Mouse (Mus musculus): ENCODE results near the gene Npas2.

DNA sequence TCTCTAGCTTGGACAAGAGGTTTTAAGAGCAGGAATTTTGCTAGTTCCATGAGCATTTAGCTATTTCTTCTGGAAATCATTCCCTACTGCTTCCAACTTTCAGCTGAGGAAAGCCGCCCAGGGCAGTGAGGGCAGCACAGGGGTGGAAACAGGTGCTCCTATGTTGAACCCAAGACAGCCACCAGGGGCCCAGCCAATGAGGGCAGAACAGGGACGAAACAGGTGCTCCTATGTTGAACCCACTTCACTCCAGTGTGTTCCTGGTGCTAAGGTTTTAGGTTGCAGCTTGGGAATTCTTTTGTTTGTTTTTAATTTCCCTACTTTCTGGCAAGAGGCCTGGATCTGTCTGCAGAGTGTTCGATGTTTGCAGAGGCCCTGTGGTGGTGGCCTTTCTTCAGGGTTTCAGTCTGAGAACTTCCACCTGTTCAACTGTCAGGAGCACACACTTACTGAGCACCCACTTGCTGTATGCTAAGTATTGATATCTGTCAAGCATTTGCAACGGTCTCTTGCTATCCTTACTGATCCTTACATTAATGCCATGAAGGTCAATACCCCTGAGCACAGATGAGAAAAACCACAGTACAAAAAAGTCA, 109.6 kb downstream of the Npas2 start:
- TF ChIP-seq CTCF (IDR thresholded peaks at IDR 0.05; ENCODE audit: control insufficient read depth, insufficient read depth, low read length): no peak
- no peak for TF ChIP-seq POLR2A (IDR thresholded peaks at IDR 0.05; ENCODE audit: borderline replicate concordance, control insufficient read depth, low read depth, low read length)

Measured in bone marrow, adult 2 months (tissue).